Mouse (Mus musculus): ENCODE data around the gene Kif18b.

GRCm38 (mm10) chr11:102924557-102925350 lies at the start of gene Kif18b:
- TF ChIP-seq CTCF (IDR thresholded peaks at IDR 0.05; ENCODE audit: extremely low read depth, insufficient read depth, low read length) (no peak), POLR2A (IDR thresholded peaks at IDR 0.05; ENCODE audit: extremely low read depth, insufficient read depth, low read length) (no peak; the same call in 1 of the 2 replicates)

Measured in cortical plate, adult 2 months (tissue).